Mouse (Mus musculus): Measurements from ENCODE around the gene Gm12166.

GRCm38 (mm10) chr11:46030026-46030425 is 22.1 kb downstream of the Gm12166 start:
- no peak for TF ChIP-seq CTCF (IDR thresholded peaks at IDR 0.05; ENCODE audit: insufficient read depth, low read depth, low read length)
- no peak for TF ChIP-seq POLR2A (IDR thresholded peaks at IDR 0.05; ENCODE audit: insufficient read depth, low read depth, low read length)
